Mouse (Mus musculus) E14TG2a.4 (cell line): ENCODE measurements around the gene Kcnj2.

ENCODE experiments used
- CTCF ChIP-seq: conservative IDR thresholded peaks from 2 replicates; pipeline ENCODE4 v1.5.1; 2014; ENCODE audit warnings: low read length
- POU5F1 ChIP-seq: IDR thresholded peaks from 2 replicates; pipeline ENCODE4 v1.6.1; 2014; ENCODE audit warnings: low read length, borderline replicate concordance

DNA sequence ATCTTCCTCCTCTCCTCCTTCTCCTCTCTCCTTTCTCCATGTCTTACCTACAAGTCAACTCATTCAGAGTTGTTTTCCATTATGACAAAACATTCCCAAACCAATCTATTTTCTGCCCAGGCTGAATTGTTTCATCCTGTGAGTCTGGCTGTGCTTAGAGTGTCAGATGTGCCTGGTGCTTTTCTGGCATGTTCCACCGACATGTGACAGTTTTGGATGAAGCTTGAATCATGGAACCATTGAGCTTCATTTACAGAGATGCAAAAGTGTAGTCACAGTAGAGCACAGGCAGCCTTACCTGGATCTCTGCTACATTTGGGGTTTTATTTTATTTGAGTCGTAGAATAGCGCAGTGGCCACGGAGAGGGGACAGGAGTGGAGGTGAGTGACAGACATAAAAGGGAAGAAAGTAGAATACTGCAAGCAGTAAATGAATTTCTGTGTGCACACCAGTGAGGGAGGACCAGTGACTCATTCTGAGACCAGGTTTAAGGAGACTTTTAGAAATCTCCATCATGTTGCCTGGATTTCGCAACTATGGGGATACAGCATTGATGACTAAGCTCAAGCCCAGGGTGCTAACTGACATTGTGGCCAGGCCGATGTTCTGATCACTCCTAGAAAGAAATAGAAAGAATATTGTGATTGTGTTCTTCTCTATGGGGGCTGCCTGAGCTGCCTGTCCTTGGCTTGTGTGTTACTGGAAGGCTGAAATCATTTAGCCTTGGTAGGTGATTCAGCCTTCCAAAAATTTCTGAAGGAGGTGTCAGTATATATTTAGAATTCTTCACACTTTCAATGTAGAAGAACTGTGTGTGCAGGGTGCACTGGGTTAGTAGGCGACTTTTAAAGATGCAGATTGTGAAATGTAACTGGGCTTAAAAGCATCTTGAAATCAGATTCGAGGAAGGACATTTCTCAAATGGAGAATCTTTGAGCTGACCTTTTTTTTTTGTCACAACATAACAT is 10.8 kb upstream of the Kcnj2 start:
- TF ChIP-seq CTCF (no peak), POU5F1 (no peak)
